Mouse (Mus musculus) lung, postnatal 0 days (tissue): ENCODE results near the gene Cfap161.

Source experiments
- CTCF ChIP-seq: IDR thresholded peaks from 2 replicates; pipeline ENCODE4 v1.5.1; 2016; ENCODE audit warnings: antibody characterized with exemption, mild to moderate bottlenecking
- EP300 ChIP-seq: IDR thresholded peaks from 2 replicates; pipeline ENCODE4 v1.6.1; 2016; ENCODE audit warnings: antibody characterized with exemption, mild to moderate bottlenecking, control low read depth

- peak; percentile 38 for TF ChIP-seq CTCF
- peak; percentile 47; the same call in 1 of the 2 replicates for TF ChIP-seq EP300
Observed at GRCm38 (mm10) chr7:83809060-83809459, 14.4 kb upstream of the Cfap161 start.
